Mouse (Mus musculus) olfactory bulb, adult 2 months (tissue): ENCODE measurements around the gene Papola. TPM values are rescaled to one million over a fixed set of nuclear protein-coding genes. Genes with fewer than 3 reads are reported as not detected.

Source experiments
- H3K27ac ChIP-seq: fragments of 200-500 bp; 2 replicates; pipeline ENCODE4 v1.5.1; 2012; ENCODE audit warnings: low read depth, low read length; ENCODE audit not compliant: insufficient read depth
- H3K4me1 ChIP-seq: fragments of 200-500 bp; 2 replicates; pipeline ENCODE4 v1.6.1; 2012; ENCODE audit warnings: low read length; ENCODE audit not compliant: control insufficient read depth, insufficient read depth
- H3K4me3 ChIP-seq: fragments of 200-500 bp; 2 replicates; pipeline ENCODE4 v1.5.1; 2012; ENCODE audit warnings: mild to moderate bottlenecking, low read depth, low read length, moderate library complexity; ENCODE audit not compliant: insufficient read depth
- CTCF ChIP-seq: fragments of 200-500 bp; IDR thresholded peaks from 2 replicates; pipeline ENCODE4 v1.5.1; 2012; ENCODE audit warnings: low read depth, mild to moderate bottlenecking, low read length, moderate library complexity; ENCODE audit not compliant: insufficient read depth
- POLR2A ChIP-seq: fragments of 200-500 bp; IDR thresholded peaks from 2 replicates; pipeline ENCODE4 v1.6.1; 2012; ENCODE audit warnings: mild to moderate bottlenecking, low read depth, low read length, moderate library complexity; ENCODE audit not compliant: insufficient read depth
- WGBS: fragments of 180-500 bp; shearing (Covaris S2); methylation state at CpG from one replicate; pipeline ENCODE4 v1.1.7; 2018; 5-methylcytosine and 5-hydroxymethylcytosine counted together
- polyA plus RNA-seq: library from polyadenylated mRNA; stranded (reverse); fragments of >200 nt; gene quantifications from 2 replicates; pipeline ENCODE4 v1.2.4, GENCODE M21; 2012; ENCODE audit warnings: low replicate concordance; ENCODE audit not compliant: missing spikeins, insufficient read depth, insufficient read length

The Papola gene
- polyA plus RNA-seq, 1 experiment: 142 TPM

- TF ChIP-seq CTCF (no peak), POLR2A (no peak)
- WGBS: 41% methylated on average over 12 of the region's 12 CpGs
- Histone ChIP-seq H3K4me1 (peaks cover 33% of the 10 kb centered on the region), H3K4me3 (no peak overlapping the region), H3K27ac (0 out of 2 replicates have a peak overlapping the region, but pooled peaks have one; percentile 18)
These were observed 58.9 kb downstream of the Papola start for GRCm38 (mm10) chr12:105843243-105844005.

GRCm38 (mm10) chr12:105844406-105844805 lies 59.9 kb downstream of the Papola start:
- peaks cover 41% of the 10 kb centered on the region for H3K4me1 ChIP-seq
- H3K27ac ChIP-seq: 0 out of 2 replicates have a peak overlapping the region, but pooled peaks have one; percentile 68
- H3K4me3 ChIP-seq: no peak overlapping the region
- 79% methylated on average over 4 of the region's 4 CpGs for whole genome bisulfite sequencing
- TF ChIP-seq POLR2A (no peak), CTCF (no peak)

- WGBS: 10% methylated on average over 8 of the region's 8 CpGs
- Histone ChIP-seq H3K4me1 (peaks cover 57% of the 10 kb centered on the region), H3K27ac (peak overlapping the region; percentile 97), H3K4me3 (no peak overlapping the region)
- TF ChIP-seq POLR2A (no peak), CTCF (no peak)
These were observed 64.6 kb downstream of the Papola start for GRCm38 (mm10) chr12:105849102-105849501.

- TF ChIP-seq CTCF: no peak
- TF ChIP-seq POLR2A: no peak
- H3K27ac ChIP-seq: no peak overlapping the region
- WGBS: 62% methylated on average over 9 of the region's 9 CpGs
- H3K4me3 ChIP-seq: no peak overlapping the region
- H3K4me1 ChIP-seq: peaks cover 65% of the 10 kb centered on the region
These were observed 66.2 kb downstream of the Papola start for GRCm38 (mm10) chr12:105850675-105851074.

GRCm38 (mm10) chr12:105852798-105853197 lies 68.3 kb downstream of the Papola start:
- Histone ChIP-seq H3K4me1 (peaks cover 61% of the 10 kb centered on the region), H3K27ac (no peak overlapping the region), H3K4me3 (no peak overlapping the region)
- 62% methylated on average over 7 of the region's 7 CpGs for WGBS
- no peak for TF ChIP-seq POLR2A
- no peak for TF ChIP-seq CTCF

- TF ChIP-seq POLR2A: no peak
- no peak for TF ChIP-seq CTCF
- 47% methylated on average over 6 of the region's 6 CpGs for WGBS
- no peak overlapping the region for H3K27ac ChIP-seq
These were observed 70.1 kb downstream of the Papola start for GRCm38 (mm10) chr12:105854639-105855038.

GRCm38 (mm10) chr12:105857902-105858640 lies 73.6 kb downstream of the Papola start:
- Histone ChIP-seq H3K27ac (no peak overlapping the region), H3K4me3 (no peak overlapping the region), H3K4me1 (peaks cover 48% of the 10 kb centered on the region)
- TF ChIP-seq CTCF (no peak), POLR2A (no peak)
- 77% methylated on average over 5 of the region's 5 CpGs for WGBS

More at GRCm38 (mm10) chr12:105854639-105855038, 70.1 kb downstream of the Papola start:
- Histone ChIP-seq H3K4me3 (no peak overlapping the region), H3K4me1 (peaks cover 50% of the 10 kb centered on the region)

GRCm38 (mm10) chr12:105862072-105862471 lies 77.6 kb downstream of the Papola start:
- Histone ChIP-seq H3K4me3 (no peak overlapping the region), H3K4me1 (peaks cover 34% of the 10 kb centered on the region), H3K27ac (no peak overlapping the region)
- 52% methylated on average over 6 of the region's 6 CpGs for WGBS
- TF ChIP-seq CTCF (no peak), POLR2A (no peak)

- TF ChIP-seq CTCF (no peak), POLR2A (no peak)
- no peak overlapping the region for H3K4me3 ChIP-seq
- 82% methylated on average over 22 of the region's 22 CpGs for WGBS
- H3K4me1 ChIP-seq: peaks cover 30% of the 10 kb centered on the region
- H3K27ac ChIP-seq: no peak overlapping the region
These were observed 78.1 kb downstream of the Papola start for GRCm38 (mm10) chr12:105862607-105863006.
